Mouse (Mus musculus): ENCODE results near the gene Kcnk6.

GRCm38 (mm10) chr7:29233745-29234144 lies 1.4 kb upstream of the Kcnk6 start:
- no peak for TF ChIP-seq EP300 (IDR thresholded peaks at IDR 0.05; ENCODE audit: insufficient read depth, low read depth, low read length)
- TF ChIP-seq CTCF (IDR thresholded peaks at IDR 0.05; ENCODE audit: low read depth, low read length) = no peak
- no peak for TF ChIP-seq POLR2A (IDR thresholded peaks at IDR 0.05; ENCODE audit: insufficient read depth, low read length)
